Mouse (Mus musculus) olfactory bulb, adult 2 months (tissue): Measurements from ENCODE around the gene Folr2.

Experiments
- CTCF ChIP-seq: fragments of 200-500 bp; IDR thresholded peaks from 2 replicates; pipeline ENCODE4 v1.5.1; 2012; ENCODE audit warnings: low read depth, mild to moderate bottlenecking, low read length, moderate library complexity; ENCODE audit not compliant: insufficient read depth
- POLR2A ChIP-seq: fragments of 200-500 bp; IDR thresholded peaks from 2 replicates; pipeline ENCODE4 v1.6.1; 2012; ENCODE audit warnings: mild to moderate bottlenecking, low read depth, low read length, moderate library complexity; ENCODE audit not compliant: insufficient read depth

GRCm38 (mm10) chr7:101833916-101834584, 22.9 kb downstream of the Folr2 start:
- TF ChIP-seq CTCF, result no peak
- TF ChIP-seq POLR2A, result no peak
